Mouse (Mus musculus) myocyte (in vitro differentiated cells): ENCODE data around the gene Tbcc.

Source experiments
- CEBPB ChIP-seq: IDR thresholded peaks from 2 replicates; pipeline ENCODE4 v1.6.1; 2011; ENCODE audit warnings: mild to moderate bottlenecking, moderate library complexity; ENCODE audit not compliant: poor library complexity, insufficient read depth, severe bottlenecking
- E2F4 ChIP-seq: IDR thresholded peaks from one replicate; pipeline ENCODE4 v1.6.1; 2011; ENCODE audit warnings: mild to moderate bottlenecking, control low read depth, moderate library complexity; ENCODE audit not compliant: insufficient read depth
- MYOD1 ChIP-seq, 3 experiments: IDR thresholded peaks; one replicate each; pipeline ENCODE4 v1.6.1; 2011; ENCODE audit warnings: control low read depth in 2 of 3, low read depth in 2 of 3, mild to moderate bottlenecking in 2 of 3, moderate library complexity in 1 of 3; ENCODE audit not compliant: insufficient read length in 2 of 3, control insufficient read depth in 1 of 3
- MYOG ChIP-seq, 3 experiments: IDR thresholded peaks; one replicate each; pipeline ENCODE4 v1.6.1; 2011; ENCODE audit warnings: control low read depth in 2 of 3, low read depth in 2 of 3, mild to moderate bottlenecking in 2 of 3; ENCODE audit not compliant: insufficient read length in 2 of 3, control insufficient read depth in 1 of 3, insufficient read depth in 1 of 3
- POLR2A ChIP-seq: IDR thresholded peaks from one replicate; pipeline ENCODE4 v1.6.1; 2011; ENCODE audit warnings: low read depth, mild to moderate bottlenecking, control low read depth, moderate library complexity; ENCODE audit not compliant: insufficient read length
- POLR2AphosphoS2 ChIP-seq: IDR thresholded peaks from one replicate; pipeline ENCODE4 v1.6.1; 2011; ENCODE audit warnings: low read depth, control low read depth; ENCODE audit not compliant: insufficient read length
- REST ChIP-seq: IDR thresholded peaks from one replicate; pipeline ENCODE4 v1.6.1; 2011; ENCODE audit warnings: mild to moderate bottlenecking, control low read depth, moderate library complexity; ENCODE audit not compliant: insufficient read depth, insufficient read length
- SRF ChIP-seq: IDR thresholded peaks from one replicate; pipeline ENCODE4 v1.6.1; 2011; ENCODE audit warnings: low read depth; ENCODE audit not compliant: control insufficient read depth, insufficient read length
- TCF12 ChIP-seq: IDR thresholded peaks from one replicate; pipeline ENCODE4 v1.6.1; 2011; ENCODE audit warnings: mild to moderate bottlenecking, control low read depth; ENCODE audit not compliant: poor library complexity, insufficient read depth, severe bottlenecking
- TCF3 ChIP-seq: IDR thresholded peaks from one replicate; pipeline ENCODE4 v1.6.1; 2011; ENCODE audit warnings: low read depth, control low read depth; ENCODE audit not compliant: insufficient read length

- TF ChIP-seq POLR2A, result no peak
- TF ChIP-seq POLR2AphosphoS2, result no peak
- TF ChIP-seq CEBPB, result no peak
- no peak for TF ChIP-seq E2F4
- TF ChIP-seq SRF, result no peak
- TF ChIP-seq MYOD1 (IDR thresholded peaks at IDR 0.05; ENCODE audit: control insufficient read depth in 1 of 3, insufficient read length in 2 of 3, low read depth in 2 of 3), result no peak
- no peak for TF ChIP-seq MYOG (IDR thresholded peaks at IDR 0.05; ENCODE audit: control insufficient read depth in 1 of 3, insufficient read depth in 1 of 3, insufficient read length in 2 of 3, low read depth in 2 of 3)
- no peak for TF ChIP-seq TCF12
- TF ChIP-seq TCF3, result no peak
- no peak for TF ChIP-seq REST
Measured at GRCm38 (mm10) chr17:46855328-46856106, 35.0 kb upstream of the Tbcc start.
